Mouse (Mus musculus) cerebellum, adult 2 months (tissue): ENCODE measurements at regions not wholly inside any gene's neighbourhood (a gene's known extent, or its start where the extent isn't known, plus 50 kb on each side); places are given as distances from the start of the nearest gene placed in this dataset.
A peak's percentile ranks its signal among the peaks of the same experiment; 100 is the strongest.

Experiments used
- DNase-seq, 2 experiments: peaks; one replicate each; pipeline ENCODE4 v3.0.0; 2021
- H3K27ac ChIP-seq: fragments of 200-500 bp; 2 replicates; pipeline ENCODE4 v1.5.1; 2012; ENCODE audit warnings: low read length, control low read depth, inconsistent platforms; ENCODE audit not compliant: insufficient read depth
- H3K27me3 ChIP-seq: fragments of 200-500 bp; 2 replicates; pipeline ENCODE4 v1.6.1; 2012; ENCODE audit warnings: inconsistent platforms, mild to moderate bottlenecking, low read length, moderate library complexity; ENCODE audit not compliant: control insufficient read depth, insufficient read depth
- H3K4me1 ChIP-seq: fragments of 200-500 bp; 2 replicates; pipeline ENCODE4 v1.6.1; 2011; ENCODE audit warnings: low read length; ENCODE audit not compliant: control insufficient read depth, insufficient read depth
- H3K4me3 ChIP-seq: fragments of 200-500 bp; replicated peaks from 2 replicates; pipeline ENCODE3; 2011; ENCODE audit warnings: mild to moderate bottlenecking, low read depth, low read length, control low read depth; ENCODE audit not compliant: insufficient read depth
- CTCF ChIP-seq: fragments of 200-500 bp; IDR thresholded peaks from 2 replicates; pipeline ENCODE4 v1.5.1; 2011; ENCODE audit warnings: low read depth, mild to moderate bottlenecking, control low read depth, low read length, moderate library complexity, borderline replicate concordance; ENCODE audit not compliant: insufficient read depth
- POLR2A ChIP-seq: fragments of 200-500 bp; IDR thresholded peaks from 2 replicates; pipeline ENCODE4 v1.6.1; 2011; ENCODE audit warnings: low read length, control low read depth, borderline replicate concordance; ENCODE audit not compliant: insufficient read depth
- WGBS: fragments of 180-500 bp; shearing (Covaris S2); methylation state at CpG from one replicate; pipeline ENCODE4 v1.1.7; 2018; 5-methylcytosine and 5-hydroxymethylcytosine counted together

DNA sequence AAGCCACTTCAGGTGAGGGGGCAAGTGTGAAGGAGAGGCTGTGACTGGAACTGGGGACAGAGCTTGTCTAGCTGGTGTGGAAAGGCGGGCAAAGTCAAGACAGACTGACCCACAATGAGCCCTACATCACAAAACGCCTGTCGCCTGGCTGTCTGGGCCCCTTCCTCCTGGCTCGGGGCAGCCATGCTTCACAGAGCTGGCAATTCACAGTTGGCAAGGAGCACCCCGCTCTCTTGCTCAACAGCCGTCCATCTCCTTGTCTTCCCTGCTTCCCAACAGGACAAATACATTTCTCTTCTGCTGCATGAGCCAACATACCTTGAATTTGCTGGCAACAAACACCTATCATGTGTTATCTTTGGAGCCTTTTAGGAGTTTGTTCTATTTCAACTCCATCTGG is 166.8 kb downstream of the Cdc5l start:
- no peak overlapping the region for H3K4me3 ChIP-seq
- H3K4me1 ChIP-seq = peaks cover 4% of the 10 kb centered on the region; the same call in 1 of the 2 replicates
- no peak overlapping the region for H3K27ac ChIP-seq
- WGBS = 26% methylated on average over 6 of the region's 6 CpGs
- no peaks in the 10 kb centered on the region for H3K27me3 ChIP-seq
- peak in 1 of 2 experiments; percentile 14 for DNase-seq
- no peak for TF ChIP-seq POLR2A
- TF ChIP-seq CTCF = no peak

DNA sequence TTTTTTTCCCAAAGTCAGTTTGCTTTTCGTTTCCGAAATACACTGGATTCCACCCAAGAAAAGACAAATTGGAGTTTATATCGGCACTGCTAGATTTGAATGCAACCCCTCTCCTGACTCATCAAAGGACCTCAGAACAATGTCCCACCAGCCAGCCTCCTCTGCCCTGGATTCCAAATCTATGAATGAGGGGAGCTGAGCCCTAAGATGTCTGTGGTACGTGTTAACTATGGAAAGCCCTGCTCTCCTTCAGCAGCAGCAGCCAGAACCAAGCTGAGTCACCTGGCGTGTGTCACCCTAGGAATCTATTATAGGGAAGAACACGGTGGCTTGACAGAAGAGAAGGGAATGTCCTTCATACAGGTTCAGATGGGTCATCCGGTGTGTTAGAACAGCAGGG is 167.9 kb downstream of the Cdc5l start:
- Histone ChIP-seq H3K27ac (no peak overlapping the region), H3K4me1 (peaks cover 4% of the 10 kb centered on the region; the same call in 1 of the 2 replicates), H3K4me3 (no peak overlapping the region), H3K27me3 (no peaks in the 10 kb centered on the region)
- TF ChIP-seq POLR2A (no peak), CTCF (no peak)
- DNase-seq = no peak
- 75% methylated on average over 7 of the region's 7 CpGs for WGBS

DNA sequence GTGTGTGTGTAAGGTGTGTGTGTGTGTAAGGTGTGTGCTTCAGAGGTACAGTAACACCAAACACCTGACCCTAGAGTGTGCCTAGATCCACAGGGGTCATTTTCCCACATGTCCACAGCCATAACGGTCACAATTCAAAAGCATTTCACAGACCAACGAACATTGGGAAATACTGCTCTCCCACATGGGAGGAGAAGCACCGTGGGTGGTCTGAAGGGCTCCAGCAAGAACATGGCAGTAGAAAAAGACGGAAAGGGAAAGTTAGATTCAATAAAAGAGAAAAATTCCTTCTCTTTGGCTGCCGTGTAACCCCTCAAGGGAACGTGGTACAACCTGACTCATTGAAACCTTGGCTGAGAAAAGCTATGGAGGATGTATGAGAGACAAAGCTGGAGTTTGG is 169.1 kb downstream of the Cdc5l start:
- Histone ChIP-seq H3K27ac (no peak overlapping the region), H3K27me3 (no peaks in the 10 kb centered on the region), H3K4me1 (peaks cover 4% of the 10 kb centered on the region; the same call in 1 of the 2 replicates), H3K4me3 (no peak overlapping the region)
- 38% methylated on average over 6 of the region's 6 CpGs for WGBS
- TF ChIP-seq CTCF (no peak), POLR2A (no peak)
- DNase-seq = no peak

DNA sequence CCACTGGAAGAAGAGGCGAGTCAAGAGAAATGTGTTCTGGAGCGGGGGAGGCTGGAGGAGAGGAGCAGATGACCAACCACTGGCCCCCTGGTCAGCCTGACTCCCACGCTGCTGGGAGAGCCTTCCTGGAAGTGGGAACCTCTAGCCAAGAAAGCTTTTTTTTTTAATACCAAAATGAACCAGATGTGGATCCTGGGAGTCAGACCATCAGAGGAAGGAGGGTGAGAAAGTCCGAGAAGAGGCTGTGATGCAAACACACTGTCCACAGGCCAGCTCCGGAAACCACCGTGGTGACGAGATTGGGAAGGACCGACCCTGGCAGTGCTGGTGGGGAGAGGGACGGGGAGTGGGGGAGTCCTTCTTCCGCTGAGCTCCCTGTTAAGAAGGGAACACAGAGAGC is 173.1 kb downstream of the Cdc5l start:
- Histone ChIP-seq H3K4me3 (no peak overlapping the region), H3K27ac (no peak overlapping the region), H3K27me3 (no peaks in the 10 kb centered on the region), H3K4me1 (no peaks in the 10 kb centered on the region)
- TF ChIP-seq CTCF (no peak), POLR2A (no peak)
- no peak for DNase-seq
- 72% methylated on average over 10 of the region's 10 CpGs for WGBS

DNA sequence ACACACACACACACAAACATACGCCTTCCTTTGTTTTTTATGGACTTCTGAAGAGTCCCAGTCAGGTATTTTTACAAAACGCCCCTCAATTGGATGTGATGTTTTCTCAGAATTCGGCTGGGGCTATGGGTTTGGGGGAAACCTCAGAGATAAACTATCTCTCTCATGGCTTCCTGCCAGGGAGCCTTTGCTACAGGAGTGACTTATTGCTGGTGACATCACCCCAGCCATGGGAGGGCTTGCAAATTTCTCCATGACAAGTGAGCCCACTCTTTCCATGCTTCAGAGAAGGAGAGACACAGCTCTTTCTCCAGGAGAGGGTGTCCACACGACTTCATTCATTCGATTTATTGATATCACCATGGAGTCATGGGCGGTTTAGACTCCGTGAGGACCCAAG is 175.5 kb downstream of the Cdc5l start:
- TF ChIP-seq POLR2A (no peak), CTCF (no peak)
- no peaks in the 10 kb centered on the region for H3K4me1 ChIP-seq
- DNase-seq = no peak

DNA sequence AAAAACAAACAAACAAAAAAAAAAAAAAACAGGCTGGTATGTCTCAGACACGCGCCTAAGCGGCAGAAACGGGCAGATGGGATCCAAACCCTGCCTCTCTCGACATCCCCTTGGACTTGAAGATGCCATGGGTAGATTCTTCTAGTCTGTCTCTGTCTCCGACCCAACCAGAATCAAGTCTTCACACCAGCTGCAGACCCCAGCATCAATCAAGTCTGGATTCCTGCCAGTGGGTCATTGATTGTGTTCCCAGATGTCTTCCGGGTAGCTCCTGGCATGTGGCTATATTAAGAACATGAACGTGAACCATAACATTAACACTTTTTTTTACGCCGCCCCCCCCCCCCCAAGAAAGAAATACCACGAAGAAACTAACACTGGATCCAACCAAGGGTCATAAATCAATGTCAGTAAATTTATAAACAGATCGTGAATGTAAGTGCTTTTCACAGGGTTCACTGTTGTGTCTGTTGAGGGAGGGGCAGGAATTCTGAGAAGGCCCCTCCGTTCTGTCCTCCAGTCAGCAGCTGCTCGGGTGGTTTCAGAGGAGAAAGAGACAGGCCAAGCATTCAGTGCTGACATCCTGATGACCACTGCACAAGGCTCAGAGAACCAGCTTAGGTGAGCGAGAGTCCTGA is 180.8 kb downstream of the Cdc5l start:
- DNase-seq = no peak
- 70% methylated on average over 15 of the region's 15 CpGs for WGBS
- no peak for TF ChIP-seq CTCF
- TF ChIP-seq POLR2A = no peak

More for the DNA sequence above, 175.5 kb downstream of the Cdc5l start:
- Histone ChIP-seq H3K27ac (no peak overlapping the region), H3K4me3 (no peak overlapping the region), H3K27me3 (no peaks in the 10 kb centered on the region)
- WGBS = 94% methylated on average over 7 of the region's 7 CpGs

DNA sequence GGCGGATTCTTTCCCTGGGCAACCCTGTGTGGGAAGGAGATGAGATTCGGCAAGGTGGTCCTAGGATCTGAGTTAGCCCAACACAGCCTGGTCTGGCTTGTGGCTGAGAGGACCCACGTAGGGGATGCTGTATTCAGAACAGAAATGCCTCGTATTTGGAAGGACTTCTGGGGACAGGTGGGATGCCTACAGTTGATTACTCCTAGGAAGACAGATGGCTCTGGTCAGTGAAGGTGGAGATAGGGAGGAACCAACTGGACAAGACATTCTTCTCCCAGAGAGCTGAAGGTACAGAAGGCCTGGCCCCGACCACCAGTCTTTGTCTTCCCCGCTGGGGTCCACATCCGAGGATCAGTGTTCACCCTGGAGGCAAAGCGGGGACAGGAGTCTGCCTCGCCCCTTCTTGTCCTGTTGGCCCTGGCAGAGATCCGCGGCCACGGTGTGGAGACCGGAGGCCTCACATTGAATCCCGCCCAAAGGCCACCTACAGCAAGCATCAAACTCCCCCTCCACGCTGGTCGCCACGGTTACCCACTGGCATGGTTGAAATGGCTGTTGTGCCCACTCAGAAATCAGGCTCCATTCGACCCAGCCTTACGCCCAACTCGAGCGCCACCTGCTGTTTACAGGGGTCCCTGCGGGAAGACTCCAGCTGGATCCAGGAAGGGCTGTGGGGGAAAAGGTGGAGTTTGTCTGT is 182.4 kb downstream of the Cdc5l start:
- Histone ChIP-seq H3K4me3 (peak overlapping the region; percentile 52), H3K27me3 (no peaks in the 10 kb centered on the region), H3K27ac (no peak overlapping the region), H3K4me1 (peaks cover 7% of the 10 kb centered on the region)
- peak; percentile 74 for TF ChIP-seq CTCF
- no peak for TF ChIP-seq POLR2A
- DNase-seq = peak; percentile 57 to 74
- 7% methylated on average over 22 of the region's 22 CpGs for WGBS

More for the DNA sequence above, 180.8 kb downstream of the Cdc5l start:
- no peak overlapping the region for H3K4me3 ChIP-seq
- H3K27ac ChIP-seq = no peak overlapping the region
- H3K27me3 ChIP-seq = no peaks in the 10 kb centered on the region
- H3K4me1 ChIP-seq = peaks cover 7% of the 10 kb centered on the region

DNA sequence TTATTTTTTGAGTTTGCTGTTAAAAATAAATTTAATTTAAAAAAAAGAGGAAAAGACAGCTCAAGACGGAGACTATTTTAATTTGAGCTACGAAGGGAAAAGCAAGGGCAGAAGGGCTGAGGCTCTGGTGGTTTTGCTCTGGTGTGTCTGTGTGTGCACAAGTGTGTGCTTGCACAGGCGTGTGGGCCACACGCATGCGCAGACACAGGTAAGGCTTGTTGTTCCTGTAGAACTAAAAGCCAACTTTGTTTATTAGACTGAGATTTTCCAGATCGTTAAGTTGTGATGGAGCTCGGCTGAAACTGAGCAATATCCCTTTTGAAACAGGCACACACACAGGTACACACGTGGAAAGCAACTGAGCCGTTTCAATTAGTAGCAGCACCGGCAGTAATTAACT is 183.1 kb downstream of the Cdc5l start:
- 83% methylated on average over 10 of the region's 10 CpGs for WGBS
- H3K4me1 ChIP-seq = peaks cover 7% of the 10 kb centered on the region
- TF ChIP-seq CTCF (no peak), POLR2A (no peak)
- H3K27me3 ChIP-seq = no peaks in the 10 kb centered on the region
- H3K4me3 ChIP-seq = no peak overlapping the region
- no peak for DNase-seq
- H3K27ac ChIP-seq = no peak overlapping the region
